Mouse (Mus musculus): Measurements from ENCODE around the gene Kcnk7.

Gene Kcnk7

DNA sequence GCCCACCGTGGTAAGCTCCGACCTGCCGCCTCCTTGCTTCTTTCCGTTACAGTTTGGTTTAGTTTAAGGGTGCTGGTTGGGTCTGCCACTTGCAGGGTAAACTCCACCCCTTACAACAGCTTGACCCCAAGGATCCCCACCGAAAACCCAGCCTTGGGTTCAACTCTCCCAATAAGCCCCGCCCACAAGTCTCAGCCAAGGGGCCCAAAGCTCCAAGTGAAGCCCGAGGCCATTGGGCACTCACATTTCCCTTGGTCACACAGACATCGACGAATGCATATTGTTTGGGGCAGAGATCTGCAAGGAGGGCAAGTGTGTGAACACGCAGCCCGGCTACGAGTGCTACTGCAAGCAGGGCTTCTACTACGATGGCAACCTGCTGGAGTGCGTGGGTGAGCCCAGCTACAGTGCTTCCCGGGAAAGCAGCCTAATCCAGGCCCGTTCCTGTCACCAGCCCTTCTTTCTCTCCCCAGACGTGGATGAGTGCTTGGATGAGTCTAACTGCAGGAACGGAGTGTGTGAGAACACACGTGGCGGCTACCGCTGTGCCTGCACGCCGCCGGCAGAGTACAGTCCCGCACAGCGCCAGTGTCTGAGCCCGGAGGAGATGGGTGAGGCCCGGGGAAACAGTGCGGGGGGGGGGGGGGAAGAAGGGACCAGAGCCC lies 52.3 kb downstream of the Kcnk7 start:
- no peak for DNase-seq (ENCODE audit: low read depth)
